Mouse (Mus musculus) hindbrain, embryonic 11.5 days (tissue): ENCODE measurements around the gene Aoc1. TPM values are rescaled to one million over a fixed set of nuclear protein-coding genes. Genes with fewer than 3 reads are reported as not detected.

Experiments used
- ATAC-seq: fragments of 200-750 bp; cut with Nextera tagmentation; 2 replicates; pipeline ENCODE4 v1.8.0; 2017; ENCODE audit warnings: mild to moderate bottlenecking, moderate TSS enrichment, moderate library complexity; ENCODE audit not compliant: low FRiP score
- DNase-seq: peaks from one replicate; pipeline ENCODE4 v3.0.0-alpha.2; 2015; ENCODE audit warnings: low spot score
- H3K27ac ChIP-seq: fragments of 300-500 bp; sonication (generic); 2 replicates; pipeline ENCODE4 v1.5.1; 2014; ENCODE audit warnings: mild to moderate bottlenecking, low read depth, low read length
- H3K27me3 ChIP-seq: fragments of 300-500 bp; sonication (generic); 2 replicates; pipeline ENCODE4 v1.6.1; 2014; ENCODE audit warnings: mild to moderate bottlenecking, low read length, moderate library complexity, mixed read lengths; ENCODE audit not compliant: control insufficient read depth, insufficient read depth
- H3K36me3 ChIP-seq: fragments of 300-500 bp; sonication (generic); 2 replicates; pipeline ENCODE4 v1.6.1; 2014; ENCODE audit warnings: mild to moderate bottlenecking, low read length, moderate library complexity, mixed read lengths; ENCODE audit not compliant: control insufficient read depth, insufficient read depth
- H3K4me1 ChIP-seq: fragments of 300-500 bp; sonication (generic); replicated peaks from 2 replicates; pipeline ENCODE4 v1.6.1; 2014; ENCODE audit warnings: low read length, mixed read lengths; ENCODE audit not compliant: control insufficient read depth, insufficient read depth
- H3K4me2 ChIP-seq: fragments of 300-500 bp; sonication (generic); replicated peaks from 2 replicates; pipeline ENCODE4 v1.6.1; 2014; ENCODE audit warnings: mild to moderate bottlenecking, low read depth, low read length
- H3K4me3 ChIP-seq: fragments of 300-500 bp; sonication (generic); 2 replicates; pipeline ENCODE4 v1.5.1; 2014; ENCODE audit warnings: low read depth, low read length
- H3K9ac ChIP-seq: fragments of 300-500 bp; sonication (generic); 2 replicates; pipeline ENCODE4 v1.6.1; 2014; ENCODE audit warnings: low read depth, low read length
- H3K9me3 ChIP-seq: fragments of 300-500 bp; sonication (generic); 2 replicates; pipeline ENCODE4 v1.6.1; 2016; ENCODE audit warnings: low read length; ENCODE audit not compliant: control insufficient read depth
- WGBS: fragments of 180-500 bp; shearing (Covaris S2); extraction: QIAGEN DNeasy Blood & Tissue Kit; methylation state at CpG from one replicate; pipeline ENCODE4 v1.1.7; 2014; 5-methylcytosine and 5-hydroxymethylcytosine counted together
- polyA plus RNA-seq: library from polyadenylated mRNA; unstranded; fragments of >200 nt; fragmentation: Nextera tagmentation; extraction: Ambion mirVana; gene quantifications from 2 replicates; pipeline ENCODE4 v1.2.1, GENCODE M21; 2014

Gene Aoc1
- not detected in 2 replicates for polyA plus RNA-seq

DNA sequence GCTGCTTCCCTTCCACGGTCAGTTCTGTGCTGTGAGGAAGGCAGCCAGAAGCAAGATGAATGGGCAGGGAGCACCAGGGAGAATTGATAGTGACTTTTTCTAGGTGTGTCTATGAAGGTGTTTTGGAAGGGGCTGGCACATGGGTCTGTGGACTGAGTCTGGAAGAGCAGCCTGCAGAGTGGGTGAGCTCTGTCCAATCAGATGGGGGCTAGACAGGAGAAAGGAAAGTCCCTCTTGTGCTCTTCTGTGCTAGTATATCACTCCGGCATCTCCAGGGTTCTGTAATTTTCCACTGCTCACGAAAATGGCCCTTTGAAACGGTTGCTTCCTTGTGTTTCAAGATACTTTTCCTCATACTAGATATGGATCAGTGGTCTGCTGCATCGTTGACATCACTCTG, at the start of gene Aoc1:
TSS of gene Aoc1 (plus strand) at position 301 of the 400 bp plus-strand sequence.
- Histone ChIP-seq H3K27ac (no peak within 1 kb of the TSS), H3K9ac (no peak within 1 kb of the TSS), H3K4me2 (no peak within 1 kb of the TSS), H3K27me3 (no peaks in the 10 kb centered on the region), H3K4me3 (no peak within 1 kb of the TSS), H3K9me3 (no peaks in the 10 kb centered on the region), H3K36me3 (no peaks in the 10 kb centered on the region), H3K4me1 (no peaks in the 10 kb centered on the region)
- ATAC-seq: no peak
- WGBS: 92% methylated on average over 5 of the region's 5 CpGs
- DNase-seq: no peak

DNA sequence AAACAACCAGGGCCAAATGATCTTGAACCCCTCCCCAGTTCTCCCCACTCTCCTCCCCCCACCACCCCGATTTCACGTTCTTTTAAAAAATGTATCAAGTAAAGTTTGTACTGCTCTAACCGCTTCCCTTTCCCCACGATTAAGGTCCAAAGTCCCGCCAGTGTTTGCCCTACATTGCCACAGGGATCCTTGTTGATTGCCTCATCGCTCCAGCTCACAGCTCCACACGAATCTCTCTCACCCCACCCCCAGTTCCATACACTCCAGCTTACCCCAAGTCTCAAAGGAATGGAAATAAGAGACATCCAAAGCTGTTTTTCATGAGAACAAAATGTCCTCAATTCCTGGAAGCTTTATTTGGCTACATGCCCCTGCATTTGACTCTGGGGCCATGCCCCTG, 47.7 kb upstream of the Aoc1 start:
- H3K4me3 ChIP-seq: no peak overlapping the region
- DNase-seq (no peak), ATAC-seq (no peak)
- WGBS: 74% methylated on average over 7 of the region's 7 CpGs
- no peaks in the 10 kb centered on the region for H3K36me3 ChIP-seq
- no peaks in the 10 kb centered on the region for H3K27me3 ChIP-seq
- no peak overlapping the region for H3K27ac ChIP-seq
- H3K4me2 ChIP-seq: no peak overlapping the region
- H3K9ac ChIP-seq: no peak overlapping the region
- no peaks in the 10 kb centered on the region for H3K4me1 ChIP-seq
- H3K9me3 ChIP-seq: no peaks in the 10 kb centered on the region

DNA sequence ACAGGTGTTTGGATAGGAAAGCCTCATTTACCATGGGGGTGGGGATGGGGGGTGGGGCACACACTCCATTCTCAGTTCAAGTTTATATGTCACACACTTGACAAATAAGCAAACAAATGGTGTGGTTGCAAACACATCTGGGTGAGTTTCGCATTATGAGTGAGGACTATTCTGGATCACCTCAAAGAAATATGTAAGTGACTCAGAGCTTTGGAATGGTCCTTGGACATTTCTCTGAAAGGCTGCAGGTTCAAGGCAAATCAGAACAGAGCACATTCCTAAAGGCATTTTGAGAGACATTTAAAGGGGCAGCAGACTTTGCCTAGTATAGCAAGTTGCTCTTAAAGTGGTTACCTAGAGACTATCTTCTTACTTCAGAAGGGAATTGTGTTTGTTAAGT, 43.7 kb upstream of the Aoc1 start:
- no peak overlapping the region for H3K27ac ChIP-seq
- no peaks in the 10 kb centered on the region for H3K27me3 ChIP-seq
- ATAC-seq (no peak), DNase-seq (no peak)
- no peaks in the 10 kb centered on the region for H3K9me3 ChIP-seq
- H3K9ac ChIP-seq: no peak overlapping the region
- no peak overlapping the region for H3K4me2 ChIP-seq
- no peaks in the 10 kb centered on the region for H3K4me1 ChIP-seq
- no peaks in the 10 kb centered on the region for H3K36me3 ChIP-seq
- H3K4me3 ChIP-seq: no peak overlapping the region
- 85% methylated on average over 1 of the region's 1 CpGs for WGBS

DNA sequence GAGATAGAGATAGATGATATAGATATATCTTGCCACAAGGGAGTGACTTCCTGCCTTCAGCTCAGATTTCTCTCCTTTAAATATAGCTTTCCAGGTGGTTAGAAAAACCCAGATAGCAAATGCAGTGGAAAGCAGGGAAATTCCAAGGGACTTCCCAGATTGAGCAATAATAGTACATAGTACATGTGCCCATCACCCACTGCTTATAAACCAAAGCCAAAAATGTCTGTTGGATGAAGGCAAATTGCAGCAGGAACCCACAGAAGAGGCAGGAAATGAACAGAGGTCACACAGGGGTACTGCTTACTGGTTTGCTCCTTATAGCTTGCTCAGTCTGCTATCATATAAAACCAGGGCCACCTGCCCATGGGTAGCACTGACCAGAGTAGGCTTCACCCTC, 43.0 kb upstream of the Aoc1 start:
- Histone ChIP-seq H3K27ac (no peak overlapping the region), H3K27me3 (no peaks in the 10 kb centered on the region), H3K4me1 (no peaks in the 10 kb centered on the region), H3K4me3 (no peak overlapping the region), H3K4me2 (no peak overlapping the region), H3K9me3 (no peaks in the 10 kb centered on the region), H3K36me3 (no peaks in the 10 kb centered on the region), H3K9ac (no peak overlapping the region)
- ATAC-seq: no peak
- DNase-seq: no peak

DNA sequence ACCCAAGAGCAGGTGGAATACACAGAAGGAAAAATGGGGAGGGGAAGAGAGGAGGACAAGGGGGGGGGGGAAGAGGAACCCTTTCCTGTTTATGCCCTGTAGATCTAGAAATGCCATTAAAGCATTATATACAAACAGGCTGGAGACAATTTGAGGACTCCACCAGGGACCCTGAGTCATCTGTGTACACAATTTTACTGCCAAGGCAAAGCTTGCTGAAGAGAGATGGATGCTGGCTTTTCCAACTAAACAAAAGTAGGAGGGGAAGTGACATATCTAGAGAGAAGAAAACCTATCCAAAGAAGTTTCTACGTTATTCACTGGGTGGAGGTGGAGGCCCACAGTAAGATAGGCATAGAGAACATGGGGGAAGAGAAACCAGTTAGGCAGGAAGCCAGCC, 42.5 kb upstream of the Aoc1 start:
- 74% methylated on average over 1 of the region's 1 CpGs for WGBS
- no peak overlapping the region for H3K4me2 ChIP-seq
- DNase-seq (no peak), ATAC-seq (no peak)
- no peaks in the 10 kb centered on the region for H3K4me1 ChIP-seq
- H3K27me3 ChIP-seq: no peaks in the 10 kb centered on the region
- H3K9me3 ChIP-seq: no peaks in the 10 kb centered on the region
- H3K27ac ChIP-seq: no peak overlapping the region
- H3K4me3 ChIP-seq: no peak overlapping the region
- no peaks in the 10 kb centered on the region for H3K36me3 ChIP-seq
- no peak overlapping the region for H3K9ac ChIP-seq

DNA sequence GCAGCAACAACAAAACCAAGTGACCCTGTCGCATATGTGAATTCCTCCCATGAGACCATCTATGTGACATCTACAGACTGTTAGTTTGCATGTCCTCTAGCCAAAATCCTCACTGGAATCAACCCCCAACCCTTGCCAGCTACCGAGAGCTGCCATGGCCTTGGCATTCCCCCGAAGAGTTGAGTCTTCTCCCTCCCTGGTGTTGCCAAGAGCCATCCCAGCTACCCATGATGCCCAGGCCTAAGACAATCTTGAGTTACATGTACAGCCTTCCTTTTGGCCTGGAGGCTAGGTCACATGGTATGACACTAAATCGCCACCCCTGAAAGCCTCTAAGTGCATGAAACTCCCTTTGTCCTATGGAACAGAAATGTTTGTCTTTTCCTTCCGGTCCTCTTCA, 41.6 kb upstream of the Aoc1 start:
- Histone ChIP-seq H3K27me3 (no peaks in the 10 kb centered on the region), H3K4me2 (no peak overlapping the region), H3K27ac (no peak overlapping the region), H3K9me3 (no peaks in the 10 kb centered on the region), H3K4me3 (no peak overlapping the region), H3K36me3 (no peaks in the 10 kb centered on the region), H3K4me1 (no peaks in the 10 kb centered on the region), H3K9ac (no peak overlapping the region)
- DNase-seq: no peak
- WGBS: 87% methylated on average over 5 of the region's 5 CpGs
- ATAC-seq: no peak

DNA sequence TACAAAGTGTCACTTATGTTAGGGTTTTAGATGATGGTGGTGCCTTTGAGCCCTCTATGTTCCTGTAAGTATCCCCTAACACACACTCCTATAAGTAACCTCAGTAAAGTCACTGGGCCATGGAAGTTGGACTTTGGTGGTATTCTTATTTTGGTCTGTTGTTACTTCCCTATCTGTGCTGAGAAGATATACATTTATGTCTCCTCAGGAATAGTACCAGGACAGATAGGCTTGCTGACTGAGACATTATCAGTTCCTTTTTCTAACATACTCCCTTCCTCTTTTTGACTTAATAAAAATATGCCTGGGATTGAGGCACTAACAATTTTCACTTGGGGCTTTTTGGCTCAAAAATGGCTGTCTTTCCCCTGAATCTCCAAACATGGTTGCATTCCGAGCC, 40.3 kb upstream of the Aoc1 start:
- H3K4me3 ChIP-seq: no peak overlapping the region
- H3K4me1 ChIP-seq: no peaks in the 10 kb centered on the region
- no peaks in the 10 kb centered on the region for H3K27me3 ChIP-seq
- ATAC-seq: no peak
- no peak overlapping the region for H3K4me2 ChIP-seq
- no peak overlapping the region for H3K9ac ChIP-seq
- no peaks in the 10 kb centered on the region for H3K9me3 ChIP-seq
- no peaks in the 10 kb centered on the region for H3K36me3 ChIP-seq
- no peak overlapping the region for H3K27ac ChIP-seq
- 90% methylated on average over 1 of the region's 1 CpGs for WGBS
- no peak for DNase-seq

DNA sequence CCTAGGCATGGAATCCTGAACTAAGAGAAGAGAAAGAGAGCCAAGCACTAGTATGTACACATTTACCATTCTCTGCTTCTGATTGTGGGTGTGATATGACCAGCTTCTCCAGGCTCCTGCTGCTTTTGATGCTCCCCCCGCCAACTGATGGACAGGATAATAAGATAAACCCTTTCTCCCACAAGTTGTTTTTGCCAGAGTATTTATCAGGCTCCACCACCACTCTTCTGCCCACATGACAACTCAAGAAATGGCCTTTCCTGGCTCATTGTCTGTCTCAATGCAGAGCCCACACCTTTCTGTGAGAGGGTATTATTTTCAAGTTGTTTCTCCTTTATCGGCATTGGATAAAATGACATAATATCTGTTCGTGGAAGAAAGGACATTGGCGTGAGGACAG, 39.2 kb upstream of the Aoc1 start:
- H3K27me3 ChIP-seq: no peaks in the 10 kb centered on the region
- H3K4me1 ChIP-seq: no peaks in the 10 kb centered on the region
- H3K36me3 ChIP-seq: no peaks in the 10 kb centered on the region
- ATAC-seq: no peak
- no peak overlapping the region for H3K9ac ChIP-seq
- H3K4me2 ChIP-seq: no peak overlapping the region
- no peak overlapping the region for H3K4me3 ChIP-seq
- H3K27ac ChIP-seq: no peak overlapping the region
- no peak for DNase-seq
- no peaks in the 10 kb centered on the region for H3K9me3 ChIP-seq
- WGBS: 93% methylated on average over 4 of the region's 4 CpGs

DNA sequence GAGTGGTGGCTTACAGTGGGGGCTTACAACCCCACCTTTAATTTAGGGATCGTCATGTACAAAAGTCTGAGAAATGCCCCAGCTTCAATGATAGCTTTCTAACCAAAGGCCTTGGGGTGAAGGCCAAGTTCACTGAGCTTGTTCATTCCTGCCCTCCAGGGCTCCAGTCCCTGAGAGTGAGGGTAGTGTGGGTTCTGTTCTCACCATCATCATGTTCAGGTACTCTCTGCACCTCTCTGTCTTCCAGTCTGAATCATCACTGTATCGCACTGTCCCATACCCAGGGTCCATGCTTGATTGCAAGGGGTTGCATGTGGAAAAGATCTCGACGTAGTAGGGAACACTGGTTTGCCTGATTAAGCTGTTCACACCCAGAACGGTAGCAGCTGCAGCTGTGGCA, 37.5 kb upstream of the Aoc1 start:
- DNase-seq (no peak), ATAC-seq (no peak)

More for the DNA sequence above, 37.5 kb upstream of the Aoc1 start:
- no peaks in the 10 kb centered on the region for H3K27me3 ChIP-seq
- no peaks in the 10 kb centered on the region for H3K36me3 ChIP-seq
- H3K27ac ChIP-seq: no peak overlapping the region
- H3K4me2 ChIP-seq: no peak overlapping the region
- no peak overlapping the region for H3K4me3 ChIP-seq
- no peak overlapping the region for H3K9ac ChIP-seq
- no peaks in the 10 kb centered on the region for H3K9me3 ChIP-seq
- WGBS: 88% methylated on average over 5 of the region's 5 CpGs
- H3K4me1 ChIP-seq: no peaks in the 10 kb centered on the region
